Mouse (Mus musculus) intestine, embryonic 15.5 days (tissue): ENCODE data around the gene 3110082I17Rik. TPM values are rescaled to one million over a fixed set of nuclear protein-coding genes. Genes with fewer than 3 reads are reported as not detected.
A peak's percentile ranks its signal among the peaks of the same experiment; 100 is the strongest.

Source experiments
- ATAC-seq: fragments of 200-750 bp; cut with Nextera tagmentation; 2 replicates; pipeline ENCODE4 v1.8.0; 2017; ENCODE audit warnings: moderate TSS enrichment, moderate library complexity
- H3K27ac ChIP-seq: fragments of 300-500 bp; sonication (generic); 2 replicates; pipeline ENCODE4 v1.5.1; 2015; ENCODE audit warnings: mild to moderate bottlenecking, inconsistent platforms
- H3K27me3 ChIP-seq: fragments of 300-500 bp; sonication (generic); replicated peaks from 2 replicates; pipeline ENCODE4 v1.6.1; 2015; ENCODE audit warnings: inconsistent platforms
- H3K36me3 ChIP-seq: fragments of 300-500 bp; sonication (generic); 2 replicates; pipeline ENCODE4 v1.6.1; 2015; ENCODE audit warnings: inconsistent platforms
- H3K4me1 ChIP-seq: fragments of 300-500 bp; sonication (generic); replicated peaks from 2 replicates; pipeline ENCODE4 v1.6.1; 2015; ENCODE audit warnings: inconsistent platforms
- H3K4me2 ChIP-seq: fragments of 300-500 bp; sonication (generic); replicated peaks from 2 replicates; pipeline ENCODE4 v1.6.1; 2015; ENCODE audit warnings: mild to moderate bottlenecking, inconsistent platforms
- H3K4me3 ChIP-seq: fragments of 300-500 bp; sonication (generic); replicated peaks from 2 replicates; pipeline ENCODE4 v1.5.1; 2015; ENCODE audit warnings: inconsistent platforms
- H3K9ac ChIP-seq: fragments of 300-500 bp; sonication (generic); 2 replicates; pipeline ENCODE4 v1.6.1; 2015; ENCODE audit warnings: inconsistent platforms
- H3K9me3 ChIP-seq: fragments of 300-500 bp; sonication (generic); 2 replicates; pipeline ENCODE4 v1.6.1; 2016; ENCODE audit warnings: inconsistent platforms
- WGBS: fragments of 180-500 bp; shearing (Covaris S2); methylation state at CpG from one replicate; pipeline ENCODE4 v1.1.7; 2015; 5-methylcytosine and 5-hydroxymethylcytosine counted together
- polyA plus RNA-seq: library from polyadenylated mRNA; unstranded; fragments of >200 nt; fragmentation: Nextera tagmentation; extraction: Ambion mirVana; gene quantifications from 2 replicates; pipeline ENCODE4 v1.2.1, GENCODE M21; 2015

The 3110082I17Rik gene
- polyA plus RNA-seq, result 31.8 and 38.4 TPM in 2 replicates

DNA sequence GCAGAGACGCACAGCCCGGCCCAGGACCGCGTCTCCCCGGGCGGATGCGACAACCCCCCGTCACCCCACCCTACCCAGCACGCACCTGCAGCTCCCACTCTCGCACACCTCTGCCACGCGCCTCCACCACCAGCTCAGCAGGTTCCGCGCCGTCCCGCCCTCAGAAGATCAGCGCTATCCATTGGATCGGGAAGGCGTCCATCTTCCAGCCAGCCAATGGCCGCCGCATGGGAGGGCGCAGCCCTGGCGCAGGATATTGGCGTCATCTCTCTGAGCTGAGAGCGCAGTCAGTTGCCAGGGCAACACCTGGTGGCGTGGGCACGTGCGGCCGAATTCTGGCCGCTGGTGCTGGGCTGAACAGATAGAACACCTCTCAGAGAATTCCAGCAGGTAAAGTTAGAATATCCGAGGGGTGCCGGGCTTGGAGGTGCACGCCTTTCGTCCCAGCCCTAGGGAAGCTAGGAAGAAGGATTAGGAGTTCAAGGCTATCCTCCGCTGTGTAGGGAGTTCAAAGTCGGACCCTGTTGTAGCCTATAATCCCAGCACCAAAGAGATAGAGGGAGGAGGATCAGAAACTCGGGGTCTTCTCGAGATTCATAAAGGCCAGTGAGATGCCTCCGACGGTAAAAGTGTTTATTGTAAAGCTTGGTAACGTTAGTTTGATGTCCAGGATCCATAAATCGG is at the start of gene 3110082I17Rik:
TSS of gene 3110082I17Rik (minus strand) at position 144 of the 684 bp plus-strand sequence.
- H3K27ac ChIP-seq, result no peak within 1 kb of the TSS
- WGBS, result 3% methylated on average over 42 of the region's 42 CpGs
- peak within 1 kb of the TSS; percentile 61 for H3K9ac ChIP-seq
- H3K9me3 ChIP-seq, result no peaks in the 10 kb centered on the region
- peaks cover 8% of the 10 kb centered on the region for H3K4me1 ChIP-seq
- H3K4me2 ChIP-seq, result peak within 1 kb of the TSS; percentile 78
- peak within 1 kb of the TSS; percentile 73 for H3K4me3 ChIP-seq
- peak; percentile 99 for ATAC-seq
- H3K27me3 ChIP-seq, result no peaks in the 10 kb centered on the region
- H3K36me3 ChIP-seq, result no peaks in the 10 kb centered on the region

DNA sequence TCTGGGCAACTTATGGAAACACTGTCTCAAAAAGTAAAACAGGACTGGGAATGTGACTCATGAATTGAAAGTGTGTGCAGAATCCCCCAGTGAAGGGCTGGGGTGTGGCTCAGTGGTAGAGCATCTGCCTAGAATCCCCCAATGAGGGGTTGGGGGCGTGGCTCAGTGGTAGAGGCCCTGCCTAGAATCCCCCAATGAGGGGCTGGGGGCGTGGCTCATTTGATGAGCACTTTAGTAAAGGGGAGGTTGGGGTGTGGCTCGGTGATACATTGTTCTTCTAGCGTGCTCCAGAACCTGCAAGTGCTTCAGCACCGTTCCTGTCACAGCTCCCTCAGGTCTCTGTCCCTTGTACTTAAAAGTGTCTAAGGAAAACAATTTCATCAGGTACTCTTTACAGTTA is 45.9 kb upstream of the 3110082I17Rik start:
- peaks cover 17% of the 10 kb centered on the region for H3K27me3 ChIP-seq
- H3K4me2 ChIP-seq, result no peak overlapping the region
- no peak overlapping the region for H3K27ac ChIP-seq
- no peaks in the 10 kb centered on the region for H3K4me1 ChIP-seq
- 24% methylated on average over 5 of the region's 5 CpGs for WGBS
- H3K36me3 ChIP-seq, result no peaks in the 10 kb centered on the region
- no peak overlapping the region for H3K4me3 ChIP-seq
- no peaks in the 10 kb centered on the region for H3K9me3 ChIP-seq
- no peak overlapping the region for H3K9ac ChIP-seq
- ATAC-seq, result no peak

- no peaks in the 10 kb centered on the region for H3K9me3 ChIP-seq
- peak; percentile 47; the same call in 1 of the 2 replicates for ATAC-seq
Measured at GRCm38 (mm10) chr5:139505073-139505606, 44.8 kb upstream of the 3110082I17Rik start.

GRCm38 (mm10) chr5:139502281-139502680 is 42.0 kb upstream of the 3110082I17Rik start:
- Histone ChIP-seq H3K9ac (no peak overlapping the region), H3K4me1 (no peaks in the 10 kb centered on the region), H3K27ac (no peak overlapping the region), H3K4me2 (no peak overlapping the region), H3K27me3 (peaks cover 5% of the 10 kb centered on the region; the same call in 1 of the 2 replicates), H3K36me3 (no peaks in the 10 kb centered on the region), H3K9me3 (no peaks in the 10 kb centered on the region), H3K4me3 (no peak overlapping the region)
- WGBS, result 91% methylated on average over 14 of the region's 14 CpGs
- ATAC-seq, result no peak

More at GRCm38 (mm10) chr5:139505073-139505606, 44.8 kb upstream of the 3110082I17Rik start:
- Histone ChIP-seq H3K4me3 (no peak overlapping the region), H3K4me2 (no peak overlapping the region), H3K27me3 (peaks cover 8% of the 10 kb centered on the region; the same call in 1 of the 2 replicates), H3K27ac (no peak overlapping the region), H3K36me3 (no peaks in the 10 kb centered on the region), H3K4me1 (no peaks in the 10 kb centered on the region), H3K9ac (no peak overlapping the region)
- 6% methylated on average over 12 of the region's 14 CpGs for WGBS

GRCm38 (mm10) chr5:139498791-139499190 is 38.5 kb upstream of the 3110082I17Rik start:
- no peaks in the 10 kb centered on the region for H3K36me3 ChIP-seq
- H3K9ac ChIP-seq, result no peak overlapping the region
- no peak overlapping the region for H3K4me2 ChIP-seq
- no peaks in the 10 kb centered on the region for H3K9me3 ChIP-seq
- no peak for ATAC-seq
- no peak overlapping the region for H3K27ac ChIP-seq
- no peaks in the 10 kb centered on the region for H3K4me1 ChIP-seq
- H3K4me3 ChIP-seq, result no peak overlapping the region
- 38% methylated on average over 5 of the region's 5 CpGs for WGBS
- H3K27me3 ChIP-seq, result peaks cover 7% of the 10 kb centered on the region; the same call in 1 of the 2 replicates

DNA sequence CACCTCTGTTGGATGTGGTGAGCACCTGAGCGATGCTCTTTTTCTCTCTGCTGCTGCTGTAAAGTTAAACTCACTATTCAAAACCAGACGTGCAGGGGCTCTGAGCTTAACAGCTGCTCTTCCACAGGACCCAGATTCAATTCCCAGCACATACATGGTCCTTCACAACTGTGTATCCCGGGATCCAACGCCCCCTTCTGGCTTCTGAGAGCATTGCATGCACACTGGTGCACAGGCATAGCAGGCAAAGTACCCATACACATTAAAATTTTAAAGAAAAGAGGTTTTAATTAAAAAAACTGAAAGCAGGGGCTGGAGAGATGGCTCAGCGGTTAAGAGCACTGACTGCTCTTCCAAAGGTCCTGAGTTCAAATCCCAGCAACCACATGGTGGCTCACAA is 36.6 kb upstream of the 3110082I17Rik start:
- no peaks in the 10 kb centered on the region for H3K4me1 ChIP-seq
- no peak for ATAC-seq
- H3K4me3 ChIP-seq, result no peak overlapping the region
- H3K4me2 ChIP-seq, result no peak overlapping the region
- H3K9ac ChIP-seq, result no peak overlapping the region
- H3K27ac ChIP-seq, result no peak overlapping the region
- peaks cover 12% of the 10 kb centered on the region; the same call in 1 of the 2 replicates for H3K27me3 ChIP-seq
- no peaks in the 10 kb centered on the region for H3K9me3 ChIP-seq
- H3K36me3 ChIP-seq, result no peaks in the 10 kb centered on the region
- WGBS, result 56% methylated on average over 5 of the region's 5 CpGs

DNA sequence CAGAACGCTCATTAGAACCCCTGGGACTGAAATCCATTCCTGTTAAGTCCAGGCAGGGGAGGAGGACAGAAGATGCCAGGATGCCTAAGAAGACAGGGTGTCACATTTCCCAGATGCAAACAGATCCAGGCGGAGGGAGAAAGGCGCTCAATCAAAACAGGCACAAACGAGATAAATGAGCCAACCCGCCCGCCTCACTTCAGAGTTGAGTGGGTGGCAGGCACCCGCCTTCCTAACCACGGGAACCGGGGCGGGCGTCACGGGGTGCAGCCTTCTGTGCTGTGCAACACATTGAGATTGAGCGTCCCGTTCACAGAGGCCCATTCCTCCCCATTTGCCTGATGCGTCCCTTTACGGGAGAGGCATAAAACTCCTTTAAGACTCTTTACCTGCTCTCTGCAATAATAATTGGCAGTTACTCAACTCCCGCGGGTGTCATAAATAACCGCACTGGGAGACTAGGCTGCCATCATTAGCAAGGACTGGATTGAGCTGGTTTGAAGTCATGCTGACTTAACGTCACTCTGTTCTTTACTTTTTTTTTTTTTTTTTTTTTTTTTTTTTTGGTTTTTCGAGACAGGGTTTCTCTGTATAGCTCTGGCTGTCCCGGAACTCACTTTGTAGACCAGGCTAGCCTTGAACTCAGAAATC is 34.8 kb upstream of the 3110082I17Rik start:
- no peaks in the 10 kb centered on the region for H3K36me3 ChIP-seq
- H3K27me3 ChIP-seq, result peaks cover 12% of the 10 kb centered on the region; the same call in 1 of the 2 replicates
- no peaks in the 10 kb centered on the region for H3K9me3 ChIP-seq
- H3K27ac ChIP-seq, result no peak overlapping the region
- H3K4me2 ChIP-seq, result no peak overlapping the region; the same call in 1 of the 2 replicates
- no peak overlapping the region for H3K9ac ChIP-seq
- 29% methylated on average over 22 of the region's 22 CpGs for WGBS
- H3K4me1 ChIP-seq, result no peaks in the 10 kb centered on the region
- no peak overlapping the region for H3K4me3 ChIP-seq
- peak; percentile 58; the same call in 1 of the 2 replicates for ATAC-seq

GRCm38 (mm10) chr5:139493690-139494089 is 33.4 kb upstream of the 3110082I17Rik start:
- Histone ChIP-seq H3K4me3 (no peak overlapping the region), H3K9ac (no peak overlapping the region), H3K9me3 (no peaks in the 10 kb centered on the region), H3K27ac (no peak overlapping the region), H3K27me3 (peaks cover 12% of the 10 kb centered on the region; the same call in 1 of the 2 replicates), H3K4me2 (no peak overlapping the region), H3K4me1 (no peaks in the 10 kb centered on the region), H3K36me3 (no peaks in the 10 kb centered on the region)
- 39% methylated on average over 5 of the region's 5 CpGs for WGBS
- 0 out of 2 replicates have a peak, but pooled peaks have one; percentile 17 for ATAC-seq

DNA sequence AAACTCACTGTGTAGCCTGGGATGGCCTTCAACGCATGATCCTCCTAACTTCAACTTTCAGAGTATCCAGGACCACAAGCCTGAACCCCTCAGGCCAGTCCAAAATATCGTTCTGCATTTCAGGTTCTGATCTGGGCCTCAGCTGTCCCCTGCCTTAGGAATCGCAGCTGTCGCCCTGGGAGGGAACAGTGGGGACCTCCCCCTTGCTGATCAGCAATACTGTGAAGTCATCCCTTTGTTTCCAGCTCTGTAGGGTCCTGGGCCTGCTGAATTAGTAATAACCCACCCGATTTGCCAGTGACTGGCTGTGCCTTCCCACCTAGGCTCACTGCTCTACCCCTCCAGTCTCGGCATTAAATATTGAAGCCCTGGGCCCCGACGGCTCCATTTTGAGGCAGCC is 31.0 kb upstream of the 3110082I17Rik start:
- Histone ChIP-seq H3K4me1 (no peaks in the 10 kb centered on the region), H3K9ac (no peak overlapping the region), H3K36me3 (no peaks in the 10 kb centered on the region), H3K27ac (no peak overlapping the region), H3K9me3 (no peaks in the 10 kb centered on the region), H3K4me3 (no peak overlapping the region), H3K4me2 (no peak overlapping the region), H3K27me3 (peaks cover 12% of the 10 kb centered on the region; the same call in 1 of the 2 replicates)
- no peak for ATAC-seq
- 60% methylated on average over 8 of the region's 8 CpGs for WGBS

DNA sequence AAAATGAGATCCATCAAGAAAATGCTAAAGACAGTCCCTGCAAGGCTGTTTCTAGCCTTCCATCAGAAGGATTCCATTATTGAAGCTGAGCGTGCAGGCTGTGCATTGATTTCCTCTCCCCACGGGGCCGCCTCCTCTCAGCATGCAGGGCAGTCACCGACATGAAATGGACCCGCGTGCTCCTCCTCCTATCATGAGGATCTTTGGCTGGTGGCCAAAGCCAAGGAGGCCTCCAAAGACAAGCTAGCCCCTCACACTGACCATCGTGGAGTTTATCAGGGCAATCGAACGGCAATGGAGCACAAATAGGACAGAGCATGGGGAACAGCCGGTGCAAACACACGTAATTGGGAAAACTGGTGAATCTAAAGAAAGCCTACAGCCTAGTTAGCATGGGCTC is 29.8 kb upstream of the 3110082I17Rik start:
- Histone ChIP-seq H3K4me1 (no peaks in the 10 kb centered on the region), H3K9ac (no peak overlapping the region), H3K4me2 (no peak overlapping the region), H3K36me3 (no peaks in the 10 kb centered on the region), H3K27ac (no peak overlapping the region), H3K4me3 (no peak overlapping the region), H3K9me3 (no peaks in the 10 kb centered on the region), H3K27me3 (0 out of 2 replicates have a peak, but pooled peaks cover 11% of the 10 kb centered on the region)
- 80% methylated on average over 11 of the region's 11 CpGs for WGBS
- no peak for ATAC-seq

DNA sequence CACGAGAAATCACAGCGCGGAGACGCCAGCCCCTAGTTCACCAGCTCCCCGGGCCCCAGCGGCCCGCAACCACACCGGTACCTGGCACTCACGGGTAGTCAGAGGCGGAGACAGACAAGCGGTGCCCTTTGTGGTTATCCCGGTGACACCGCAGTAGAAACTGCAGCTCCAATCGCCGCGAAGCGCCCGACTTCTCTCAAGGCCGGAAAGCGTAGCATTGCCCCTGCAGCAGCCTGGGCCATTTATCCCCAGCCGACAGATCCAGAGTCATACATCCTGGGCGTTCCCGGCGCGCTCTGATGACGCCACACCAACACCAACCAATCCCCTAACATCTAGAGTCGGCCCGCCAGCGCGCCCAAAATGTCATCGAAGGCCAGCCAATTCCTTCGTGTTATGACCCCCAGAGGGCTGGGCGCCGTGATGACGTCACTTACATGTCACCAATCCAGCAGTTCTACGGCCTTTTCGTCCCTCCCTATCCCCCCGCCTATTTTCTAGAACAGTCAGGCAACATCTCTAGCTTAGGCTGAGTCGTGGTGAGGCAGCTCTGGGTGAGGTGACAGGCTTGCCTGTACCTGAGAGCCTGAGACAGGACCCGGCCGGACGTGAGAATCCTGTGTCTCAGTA is 24.0 kb upstream of the 3110082I17Rik start, which contains the start of gene Zfand2a:
TSS of gene Zfand2a (minus strand) at position 365 of the 630 bp plus-strand sequence.
- H3K4me3 ChIP-seq, result peak within 1 kb of the TSS; percentile 95
- no peaks in the 10 kb centered on the region for H3K9me3 ChIP-seq
- peaks cover 6% of the 10 kb centered on the region for H3K4me1 ChIP-seq
- peak within 1 kb of the TSS; percentile 91 for H3K9ac ChIP-seq
- peak within 1 kb of the TSS; percentile 84 for H3K4me2 ChIP-seq
- WGBS, result under 1% methylated on average over 42 of the region's 42 CpGs
- no peaks in the 10 kb centered on the region for H3K27me3 ChIP-seq
- peaks cover 13% of the 10 kb centered on the region for H3K36me3 ChIP-seq
- peak within 1 kb of the TSS; percentile 85 for H3K27ac ChIP-seq
- ATAC-seq, result peak; percentile 98
